Mouse (Mus musculus) urinary bladder, postnatal 10 days (tissue): ENCODE measurements around the gene Alkbh7.

Source experiments
- DNase-seq: peaks from one replicate; pipeline ENCODE4 v3.0.0; 2022; ENCODE audit warnings: low spot score

Gene Alkbh7

GRCm38 (mm10) chr17:56997029-56997667, at the start of gene Alkbh7:
Alkbh7 (plus strand) TSS chr17:56997339.
- peak; percentile 64 for DNase-seq

- no peak for DNase-seq
Observed at GRCm38 (mm10) chr17:56950915-56951314, 46.2 kb upstream of the Alkbh7 start.

DNA sequence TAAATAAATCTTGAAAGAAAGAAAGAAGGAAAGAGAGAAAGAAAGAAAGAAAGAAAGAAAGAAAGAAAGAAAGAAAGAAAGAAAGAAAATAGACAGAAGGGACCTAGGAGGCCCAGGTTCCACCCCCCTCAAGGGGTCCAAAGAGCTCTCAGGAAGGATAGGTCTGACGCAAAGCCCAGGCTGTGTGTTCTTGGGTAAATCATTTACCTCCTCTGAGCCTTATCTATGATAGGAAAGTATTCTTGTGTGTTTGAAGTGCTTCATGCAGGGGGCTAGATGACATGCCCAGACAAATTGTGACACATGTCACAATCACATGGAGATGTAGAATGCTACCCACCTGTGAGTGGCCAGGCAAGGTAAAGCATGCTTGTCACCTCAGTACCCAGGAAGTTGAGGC, 44.5 kb upstream of the Alkbh7 start:
- DNase-seq: no peak

DNA sequence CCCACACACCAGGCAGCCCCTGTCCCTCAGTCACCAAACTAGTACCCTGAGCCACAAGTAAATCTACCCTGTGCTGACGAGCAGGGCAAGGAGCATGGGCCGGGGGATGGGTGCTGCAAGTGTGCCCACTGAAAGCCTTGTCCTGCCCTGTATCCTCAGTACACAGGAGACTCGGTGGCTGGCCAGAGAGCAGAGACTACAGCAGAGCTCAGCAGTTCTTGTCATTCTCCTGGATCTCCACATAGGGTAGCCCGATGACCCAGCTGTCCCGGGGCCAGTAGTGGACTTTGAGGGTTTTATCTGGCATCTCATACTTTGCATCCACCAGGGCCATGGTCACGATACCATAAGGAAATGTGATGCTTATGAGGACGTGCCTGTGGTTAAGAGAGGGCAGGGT, 42.3 kb upstream of the Alkbh7 start:
- DNase-seq: no peak

GRCm38 (mm10) chr17:56957763-56958429, 39.2 kb upstream of the Alkbh7 start:
- no peak for DNase-seq

DNA sequence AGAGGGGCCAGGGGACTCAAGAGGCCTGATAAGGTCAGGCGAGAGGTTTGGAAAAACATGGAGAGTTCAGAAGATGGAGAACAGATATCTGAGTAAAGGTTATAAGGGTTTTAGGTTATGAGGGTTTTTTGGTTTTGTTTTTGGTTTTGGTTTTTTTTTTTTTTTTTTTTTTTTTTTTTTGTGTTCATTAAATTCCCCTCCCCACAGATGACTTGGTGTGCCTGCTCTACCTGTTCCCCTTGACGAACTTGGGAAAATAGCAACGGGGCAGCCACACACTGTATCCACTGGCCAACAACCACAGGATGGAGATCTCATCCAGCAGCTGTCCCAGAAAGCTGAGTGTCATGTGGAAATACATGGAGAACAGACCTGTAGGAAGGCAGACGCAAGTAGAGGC, 38.5 kb upstream of the Alkbh7 start:
- DNase-seq: no peak

- DNase-seq: no peak
Observed at GRCm38 (mm10) chr17:56961880-56962279, 35.3 kb upstream of the Alkbh7 start.

DNA sequence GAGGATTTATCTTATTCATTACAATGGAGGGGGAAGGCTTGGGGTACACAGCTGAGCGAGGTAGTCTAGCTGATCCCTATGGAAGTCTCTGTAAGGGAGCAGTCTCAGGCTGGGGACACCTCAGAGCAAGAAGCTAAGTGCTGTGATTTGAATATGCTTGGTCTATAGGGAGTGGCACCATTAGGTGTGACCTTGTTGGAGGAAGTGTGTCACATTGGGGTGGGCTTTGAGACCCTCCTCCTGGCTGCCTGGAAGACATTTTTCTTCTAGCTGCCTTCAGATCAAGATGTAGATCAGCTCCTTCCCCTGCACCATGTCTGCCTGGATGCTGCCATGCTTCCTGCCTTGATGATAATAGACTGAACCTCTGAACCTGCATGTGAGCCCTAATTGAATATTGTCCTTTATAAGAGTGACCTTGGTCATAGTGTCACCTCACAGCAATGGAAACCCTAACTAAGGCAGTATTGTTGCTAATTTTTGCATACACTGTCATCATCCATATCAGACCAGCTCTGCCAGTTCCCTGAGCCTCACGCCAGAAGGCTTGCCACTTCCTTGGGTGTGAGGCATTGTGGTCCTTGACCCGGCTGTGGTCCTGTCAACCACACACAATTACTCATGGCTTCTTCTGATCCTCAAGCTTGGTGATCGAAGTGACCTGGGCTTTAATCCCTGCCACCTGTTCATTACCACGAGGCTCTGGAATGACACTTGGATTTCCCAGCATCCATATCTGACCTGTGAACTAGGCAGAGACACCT, 34.3 kb upstream of the Alkbh7 start:
- no peak for DNase-seq

- no peak for DNase-seq
Observed at GRCm38 (mm10) chr17:56963646-56964045, 33.5 kb upstream of the Alkbh7 start.

DNA sequence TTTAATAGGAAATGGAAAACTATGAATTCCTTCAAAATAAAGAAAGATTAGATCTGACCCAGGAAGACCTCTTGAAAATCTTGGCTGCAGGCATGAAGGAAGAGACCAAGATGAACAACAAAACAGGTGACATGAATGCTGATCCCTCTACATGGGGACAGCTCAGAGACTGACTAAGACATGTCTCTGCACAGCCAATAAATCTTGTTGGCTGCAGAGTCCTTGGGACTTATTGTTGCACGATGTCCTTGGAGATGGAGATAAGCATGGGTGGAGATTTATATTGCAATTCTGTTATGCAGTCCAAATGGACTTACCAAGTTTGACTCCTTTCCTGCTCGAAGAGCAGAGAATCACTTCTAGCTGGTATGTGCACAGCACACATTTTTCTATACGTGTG, 27.8 kb upstream of the Alkbh7 start:
- no peak for DNase-seq

DNA sequence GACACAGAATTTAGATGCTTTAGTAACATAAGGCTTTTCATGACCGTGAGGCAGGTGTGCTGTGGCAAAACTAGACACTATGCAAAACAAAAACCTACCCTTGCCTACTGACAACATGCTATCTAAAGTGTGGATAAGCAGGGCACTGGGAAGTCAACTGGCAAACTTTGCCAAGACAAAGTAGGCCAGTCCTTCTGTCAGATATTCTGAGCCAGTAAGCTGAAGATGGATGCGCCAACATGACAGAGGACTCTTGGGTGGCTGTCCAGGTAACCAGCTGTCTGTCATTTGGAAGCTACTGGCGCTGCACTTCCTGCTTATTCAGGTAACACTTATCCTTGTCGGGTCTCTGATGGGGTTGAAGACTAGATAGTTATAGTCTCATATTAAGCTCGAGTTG, 27.1 kb upstream of the Alkbh7 start:
- DNase-seq: no peak

- no peak for DNase-seq
Observed at GRCm38 (mm10) chr17:56973956-56974707, 23.0 kb upstream of the Alkbh7 start.

- no peak for DNase-seq
Observed at GRCm38 (mm10) chr17:56974708-56975240, 22.4 kb upstream of the Alkbh7 start.

DNA sequence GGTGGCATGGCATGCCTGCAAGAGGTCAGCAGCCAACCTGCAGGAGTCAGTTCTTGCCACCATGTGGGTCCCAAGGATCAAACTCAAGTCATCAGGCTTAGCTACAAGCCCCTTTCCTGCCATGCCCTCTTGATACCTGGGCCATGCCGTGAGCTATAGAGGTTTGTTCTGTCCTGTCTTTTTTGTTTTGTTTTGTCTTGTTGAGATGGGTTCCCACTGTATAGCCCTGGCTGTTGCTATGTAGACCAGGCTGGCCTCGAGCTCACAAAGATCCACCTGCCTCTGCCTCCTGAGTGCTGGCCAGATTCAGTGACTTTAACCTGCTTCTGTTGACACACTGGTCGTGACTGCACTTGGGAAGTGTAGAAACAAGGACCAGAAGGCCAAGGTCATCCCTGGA, 21.7 kb upstream of the Alkbh7 start:
- DNase-seq: no peak

GRCm38 (mm10) chr17:56976531-56977390, 20.4 kb upstream of the Alkbh7 start:
- no peak for DNase-seq

- DNase-seq: no peak
Observed at GRCm38 (mm10) chr17:56979524-56979923, 17.6 kb upstream of the Alkbh7 start.

- DNase-seq: no peak
Observed at GRCm38 (mm10) chr17:56981049-56981448, 16.1 kb upstream of the Alkbh7 start.

DNA sequence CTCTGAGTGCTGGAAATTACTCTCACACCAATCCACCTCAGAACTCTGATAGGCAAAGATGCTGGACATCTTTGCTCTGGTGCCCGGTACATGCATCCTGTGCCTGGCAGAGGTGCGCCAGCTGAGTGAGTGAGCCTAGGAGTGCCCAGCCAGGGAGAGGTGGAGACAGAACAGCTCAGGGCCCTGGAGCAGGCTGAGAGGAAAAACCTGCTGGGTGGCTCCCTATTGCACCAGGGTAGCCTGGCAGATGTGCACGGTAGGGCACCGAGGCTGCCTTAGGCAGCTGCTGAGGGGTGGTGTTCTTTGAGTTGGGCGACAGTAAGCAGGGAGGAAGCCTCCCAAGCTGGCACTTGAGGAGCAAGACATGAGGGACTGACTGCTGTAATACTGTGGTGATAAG, 15.1 kb upstream of the Alkbh7 start, which contains the start of gene Acer1:
TSS of gene Acer1 (minus strand) at position 114 of the 400 bp plus-strand sequence.
- no peak for DNase-seq

DNA sequence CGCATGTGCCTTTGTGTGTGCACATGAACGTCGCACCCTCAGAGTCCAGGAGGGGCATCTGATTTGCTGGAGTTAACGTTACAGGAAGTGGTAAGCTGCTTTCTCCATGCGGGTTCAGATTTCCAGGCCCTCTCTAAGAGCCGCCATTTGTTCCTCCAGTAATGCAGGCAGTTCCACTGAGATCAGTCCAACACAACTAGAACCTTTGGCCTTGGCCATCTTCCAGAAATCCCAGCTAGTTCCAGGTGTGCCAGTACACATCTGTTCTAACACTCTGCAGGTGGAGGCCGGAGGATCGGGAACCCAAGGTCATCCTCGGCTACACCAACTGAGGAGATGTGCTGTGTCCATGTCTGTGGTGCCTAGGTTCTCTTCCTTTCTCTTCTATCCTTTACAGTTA, 12.3 kb upstream of the Alkbh7 start:
- DNase-seq: no peak

- DNase-seq: no peak
Observed at GRCm38 (mm10) chr17:56985656-56986055, 11.5 kb upstream of the Alkbh7 start.
